Mouse (Mus musculus) embryo, embryonic 10 days (tissue): ENCODE results near the gene Cenpa.

Source experiments
- DNase-seq: peaks from one replicate; pipeline ENCODE4 v3.0.0-alpha.2; 2015; ENCODE audit warnings: low spot score

Cenpa gene

DNA sequence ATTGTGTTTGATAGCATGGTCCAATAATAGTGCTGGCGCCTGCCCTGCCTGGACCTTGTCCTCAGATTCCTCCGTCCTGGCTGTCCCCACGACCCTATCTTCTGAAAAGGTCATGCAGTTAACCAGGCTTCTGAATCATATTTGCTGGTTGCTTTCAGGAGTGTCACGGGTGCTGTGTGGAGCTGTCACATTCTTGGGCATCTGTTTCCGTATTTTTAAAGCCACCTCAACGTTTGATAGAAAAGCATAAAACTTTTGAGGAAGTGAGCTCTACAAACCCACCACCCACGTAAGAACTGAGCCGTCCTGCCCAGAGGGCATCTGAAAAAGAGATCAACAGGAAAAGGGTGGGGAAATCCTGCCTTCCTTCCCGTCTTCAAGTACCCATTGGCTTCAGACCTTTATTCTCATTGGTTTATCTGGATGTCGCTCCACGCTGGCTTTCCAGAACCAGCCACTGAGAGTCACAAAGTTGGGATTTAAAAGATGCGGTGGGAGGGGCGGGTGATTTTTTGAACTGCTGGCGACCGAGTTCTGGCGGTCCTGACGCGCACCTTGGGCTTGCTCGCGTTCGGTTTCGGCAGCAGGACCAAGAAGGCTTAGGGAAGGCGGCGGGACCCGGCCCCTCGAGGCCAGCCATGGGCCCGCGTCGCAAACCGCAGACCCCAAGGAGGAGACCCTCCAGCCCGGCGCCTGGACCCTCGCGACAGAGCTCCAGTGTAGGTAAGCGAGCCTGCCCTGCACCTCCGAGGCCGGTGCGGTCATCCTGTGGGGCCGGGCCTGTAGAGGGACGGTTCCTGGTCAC lies at the start of gene Cenpa:
Cenpa (plus strand) TSS at position 387 of the 805 bp plus-strand sequence.
- peak; percentile 96 for DNase-seq

DNA sequence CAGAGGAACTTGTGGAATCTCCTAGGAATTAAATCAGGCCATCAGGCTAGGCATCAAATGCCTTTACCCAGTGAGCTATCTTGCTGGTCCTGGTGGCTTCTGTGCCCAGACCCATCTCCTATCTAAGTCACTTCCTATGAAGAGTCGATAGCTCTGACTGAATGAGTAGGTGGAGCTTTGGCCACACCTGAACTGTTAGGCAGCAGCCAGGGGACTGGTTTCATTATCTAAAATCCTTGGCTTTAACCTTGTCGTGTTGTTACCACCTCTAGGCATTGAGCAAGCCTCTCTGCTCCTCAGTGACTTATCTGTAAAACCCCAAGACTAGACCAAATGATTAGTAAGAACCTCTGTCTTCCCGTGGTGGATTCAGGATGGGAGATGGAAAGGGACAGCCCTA lies 49.2 kb upstream of the Cenpa start:
- DNase-seq, result no peak

DNA sequence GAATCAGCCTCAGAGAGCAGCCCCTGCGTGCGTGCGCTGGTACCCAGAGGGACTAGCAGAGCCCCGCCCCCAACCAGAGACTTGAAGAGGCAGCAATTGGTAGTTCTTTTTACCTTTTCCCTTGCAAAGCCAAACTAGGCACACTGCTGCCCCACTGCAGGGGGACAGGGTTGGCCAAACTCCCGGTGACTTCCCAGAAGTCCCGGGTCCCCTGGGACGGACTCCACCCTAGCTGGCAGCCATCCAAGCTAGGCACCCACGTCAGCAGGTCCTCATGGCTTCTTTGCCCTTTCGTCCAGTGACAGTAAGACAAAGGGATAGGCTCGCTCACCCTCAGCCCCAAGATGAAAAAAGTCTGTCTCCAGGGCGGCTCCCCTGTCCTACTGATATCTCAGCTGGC lies 48.7 kb upstream of the Cenpa start:
- no peak for DNase-seq

DNA sequence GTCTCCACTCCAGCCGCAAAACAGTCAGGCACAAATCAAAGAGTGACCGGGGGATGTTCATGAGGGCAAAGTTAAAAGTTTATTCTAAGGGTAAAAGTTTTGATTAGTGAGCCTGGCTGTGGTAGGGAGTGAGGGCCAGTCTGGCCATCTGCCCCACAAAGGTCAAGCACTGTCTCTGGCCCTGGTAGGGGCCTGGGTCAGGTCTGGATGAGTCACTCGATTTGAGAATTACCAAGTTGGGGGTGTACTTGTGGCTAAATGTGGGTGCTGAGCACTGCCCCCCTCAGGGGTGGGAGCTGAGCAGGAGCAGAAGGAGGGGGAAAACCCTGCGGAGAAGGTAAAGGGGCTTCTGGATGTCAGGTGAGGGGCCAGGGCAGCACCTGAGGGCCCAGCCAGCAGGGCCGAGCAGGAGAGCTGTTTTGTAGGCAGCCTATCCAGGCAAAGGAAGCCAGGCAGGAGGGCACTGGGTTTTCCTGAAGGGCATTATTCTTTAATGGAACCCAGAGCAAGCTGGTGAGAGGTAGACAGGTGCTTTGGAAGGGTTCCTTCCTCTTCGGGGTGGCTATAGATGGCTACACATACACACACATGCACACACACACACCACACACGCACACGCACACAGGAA lies 48.1 kb upstream of the Cenpa start:
- no peak for DNase-seq

DNA sequence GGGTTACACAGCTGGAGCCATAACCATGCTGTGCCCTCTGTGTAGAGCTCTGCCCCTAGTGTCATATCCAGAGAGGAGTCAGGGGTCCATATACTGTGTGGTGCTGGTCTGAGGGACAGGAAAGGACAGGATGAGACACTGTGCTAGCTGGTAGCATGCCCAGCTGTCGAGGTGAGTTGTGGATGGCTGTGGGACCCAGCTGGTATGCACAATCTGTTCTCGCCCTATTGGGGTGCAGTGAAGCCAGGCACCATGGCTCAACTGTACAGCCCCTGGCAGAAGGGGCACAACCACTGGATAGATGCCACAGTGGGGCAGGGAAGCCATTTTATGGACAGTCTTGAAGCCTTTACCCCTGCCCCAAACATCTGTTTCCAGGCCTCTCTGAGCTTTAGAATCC lies 47.4 kb upstream of the Cenpa start:
- DNase-seq, result no peak

DNA sequence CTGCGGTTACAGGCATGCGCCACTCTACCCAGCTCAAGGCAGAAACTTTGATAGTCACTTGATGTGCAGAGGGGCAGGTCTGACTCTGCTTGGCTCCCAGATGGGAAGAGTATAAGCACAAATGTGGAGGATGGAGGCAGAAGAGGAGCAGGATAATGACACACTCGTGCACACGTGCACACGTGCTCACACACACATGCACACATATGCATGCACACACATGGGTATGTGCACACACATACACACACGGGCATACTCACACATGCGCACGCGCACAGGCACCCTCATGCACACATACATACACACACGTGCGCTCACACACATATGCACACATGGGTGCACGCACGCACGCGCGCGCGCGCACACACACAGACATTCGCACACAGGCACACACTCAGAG lies 46.0 kb upstream of the Cenpa start:
- DNase-seq, result no peak

DNA sequence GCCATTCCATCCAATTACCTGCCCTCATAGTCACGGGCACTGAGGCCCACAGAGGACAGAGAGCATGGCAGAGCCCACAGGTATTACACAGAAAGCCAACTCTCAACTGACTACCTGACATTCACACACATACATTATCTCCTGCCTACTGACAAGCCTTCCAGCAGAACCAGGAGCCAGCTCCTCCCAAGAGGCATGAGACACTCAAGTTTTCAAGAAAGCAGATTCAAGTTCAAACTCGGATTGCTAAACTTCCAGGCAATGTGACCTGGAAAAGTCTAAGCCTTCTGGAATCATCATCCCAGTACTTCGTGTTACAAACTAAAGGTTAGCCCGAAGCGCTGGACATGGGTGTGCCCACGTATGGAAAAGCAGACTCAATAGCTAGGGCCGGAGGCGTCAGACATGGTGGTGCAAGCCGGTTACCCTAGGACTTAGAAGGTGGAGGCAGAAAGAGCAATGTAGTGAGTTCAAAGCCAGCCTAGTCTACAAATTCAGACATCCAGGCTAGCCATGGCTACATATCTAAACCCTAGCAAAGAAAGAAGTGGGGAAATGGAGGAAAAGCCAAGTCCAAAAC lies 45.3 kb upstream of the Cenpa start:
- DNase-seq, result no peak

DNA sequence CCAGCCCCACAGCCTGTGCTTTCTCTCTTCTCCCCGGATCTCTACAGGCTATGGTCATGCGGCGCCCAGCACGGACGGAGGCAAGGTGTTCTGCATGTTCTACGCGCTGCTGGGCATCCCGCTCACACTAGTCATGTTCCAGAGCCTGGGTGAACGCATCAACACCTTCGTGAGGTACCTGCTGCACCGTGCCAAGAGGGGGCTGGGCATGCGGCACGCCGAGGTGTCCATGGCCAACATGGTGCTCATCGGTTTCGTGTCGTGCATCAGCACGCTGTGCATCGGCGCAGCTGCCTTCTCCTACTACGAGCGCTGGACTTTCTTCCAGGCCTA lies 44.8 kb upstream of the Cenpa start:
- no peak for DNase-seq

DNA sequence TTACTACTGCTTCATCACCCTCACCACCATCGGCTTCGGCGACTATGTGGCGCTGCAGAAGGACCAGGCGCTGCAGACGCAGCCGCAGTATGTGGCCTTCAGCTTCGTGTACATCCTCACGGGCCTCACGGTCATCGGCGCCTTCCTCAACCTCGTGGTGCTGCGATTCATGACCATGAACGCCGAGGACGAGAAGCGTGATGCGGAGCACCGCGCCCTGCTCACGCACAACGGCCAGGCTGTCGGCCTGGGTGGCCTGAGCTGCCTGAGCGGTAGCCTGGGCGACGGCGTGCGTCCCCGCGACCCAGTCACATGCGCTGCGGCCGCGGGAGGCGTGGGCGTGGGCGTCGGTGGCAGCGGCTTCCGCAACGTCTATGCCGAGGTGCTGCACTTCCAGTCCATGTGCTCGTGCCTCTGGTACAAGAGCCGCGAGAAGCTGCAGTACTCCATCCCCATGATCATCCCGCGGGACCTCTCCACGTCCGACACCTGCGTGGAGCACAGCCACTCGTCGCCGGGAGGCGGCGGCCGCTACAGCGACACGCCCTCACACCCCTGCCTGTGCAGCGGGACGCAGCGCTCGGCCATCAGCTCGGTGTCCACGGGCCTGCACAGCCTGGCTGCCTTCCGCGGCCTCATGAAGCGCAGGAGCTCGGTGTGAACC lies 44.3 kb upstream of the Cenpa start:
- peak; percentile 59 for DNase-seq

DNA sequence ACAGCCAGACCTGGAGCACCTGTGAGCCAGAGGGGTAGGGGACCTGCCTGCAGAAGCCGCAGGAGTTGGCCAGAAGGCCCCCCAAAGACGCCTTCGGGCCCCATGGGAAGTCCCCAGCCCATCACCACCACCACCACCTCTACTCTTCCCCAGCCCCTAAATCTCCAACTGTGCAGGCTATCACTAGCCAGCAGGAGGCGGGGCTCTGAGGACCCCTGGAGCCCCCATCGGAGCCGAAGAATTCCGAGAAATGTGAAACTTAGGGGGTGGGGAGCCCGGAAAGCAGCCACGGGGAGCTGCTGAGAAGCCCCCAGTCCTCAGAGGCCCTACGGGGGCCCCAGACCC lies 43.8 kb upstream of the Cenpa start:
- no peak for DNase-seq

DNA sequence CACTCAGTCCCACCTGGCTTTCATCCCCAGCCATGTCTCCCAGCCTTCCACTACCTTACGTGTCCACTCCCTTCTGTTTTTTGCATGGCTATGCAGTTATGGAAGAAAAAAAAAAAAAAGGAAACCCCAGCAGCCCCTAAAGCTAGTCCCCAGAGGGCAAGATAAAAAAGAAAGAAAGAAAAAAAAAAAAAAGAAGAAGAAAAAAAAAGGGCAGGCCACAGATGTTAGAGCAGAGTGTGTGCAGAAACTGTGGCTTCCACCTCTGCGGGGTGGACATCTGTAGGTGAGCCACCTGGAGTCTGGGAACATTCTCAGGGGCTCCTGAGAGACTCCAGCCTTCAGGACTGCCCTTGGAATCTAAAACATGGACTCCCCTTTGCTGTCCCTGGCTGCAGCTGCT lies 43.2 kb upstream of the Cenpa start:
- DNase-seq, result no peak

DNA sequence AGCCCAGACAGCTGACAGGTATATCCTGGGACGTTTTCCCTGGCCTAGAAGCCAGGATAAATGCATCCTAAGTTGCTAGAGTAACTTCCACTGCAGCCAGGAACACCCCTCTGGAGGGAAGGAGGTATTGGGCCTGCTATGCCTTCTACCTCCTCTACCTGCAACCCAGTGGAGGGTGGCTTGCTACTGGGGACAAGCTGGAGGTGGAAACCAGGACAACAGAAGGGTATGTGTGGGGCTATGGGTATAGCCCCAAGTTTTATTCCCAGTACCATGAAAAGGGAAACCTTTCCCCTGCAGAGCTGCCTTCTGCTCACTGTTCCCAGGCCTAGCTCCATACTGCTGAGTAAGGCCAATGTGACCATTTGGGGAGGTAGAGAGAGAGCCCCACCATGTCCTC lies 42.3 kb upstream of the Cenpa start:
- no peak for DNase-seq

DNA sequence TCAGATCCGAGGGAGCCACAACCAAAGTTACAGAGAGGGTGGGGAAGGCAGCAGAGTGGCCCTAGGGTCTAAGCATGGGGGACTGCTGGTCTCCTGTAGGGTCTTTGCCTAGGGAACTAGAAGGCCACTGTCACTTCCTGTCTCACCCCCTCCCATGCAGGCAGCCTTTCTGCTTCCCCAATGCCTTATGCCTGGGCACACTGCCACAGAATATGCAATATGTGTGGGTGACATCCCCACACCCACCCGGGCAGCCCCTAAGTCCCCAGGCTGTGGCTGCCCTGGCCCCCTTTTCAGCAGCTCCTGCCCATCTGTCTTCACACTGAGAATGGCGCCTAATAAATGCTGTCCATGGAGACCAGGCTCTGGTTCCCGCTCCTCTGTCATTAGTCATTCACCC lies 41.7 kb upstream of the Cenpa start:
- no peak for DNase-seq

DNA sequence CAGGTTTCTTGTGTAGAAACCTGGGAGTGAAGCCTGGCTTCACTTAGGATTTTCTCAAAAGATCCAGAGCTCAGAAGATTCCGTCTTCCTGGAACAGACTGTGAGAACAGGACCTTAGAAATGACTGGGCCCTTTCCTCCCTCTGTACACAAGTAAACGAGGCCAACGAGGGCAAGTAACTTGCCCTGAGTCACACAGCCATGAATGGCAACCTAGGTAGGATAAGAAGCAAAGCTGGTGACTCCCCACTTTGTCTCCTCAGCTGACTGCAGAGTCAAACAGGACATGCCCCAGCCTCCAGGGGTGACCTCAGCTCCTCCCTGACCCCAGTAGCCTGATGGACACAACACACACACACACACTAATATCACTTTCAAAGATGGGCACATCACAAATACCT lies 41.2 kb upstream of the Cenpa start:
- DNase-seq, result no peak

DNA sequence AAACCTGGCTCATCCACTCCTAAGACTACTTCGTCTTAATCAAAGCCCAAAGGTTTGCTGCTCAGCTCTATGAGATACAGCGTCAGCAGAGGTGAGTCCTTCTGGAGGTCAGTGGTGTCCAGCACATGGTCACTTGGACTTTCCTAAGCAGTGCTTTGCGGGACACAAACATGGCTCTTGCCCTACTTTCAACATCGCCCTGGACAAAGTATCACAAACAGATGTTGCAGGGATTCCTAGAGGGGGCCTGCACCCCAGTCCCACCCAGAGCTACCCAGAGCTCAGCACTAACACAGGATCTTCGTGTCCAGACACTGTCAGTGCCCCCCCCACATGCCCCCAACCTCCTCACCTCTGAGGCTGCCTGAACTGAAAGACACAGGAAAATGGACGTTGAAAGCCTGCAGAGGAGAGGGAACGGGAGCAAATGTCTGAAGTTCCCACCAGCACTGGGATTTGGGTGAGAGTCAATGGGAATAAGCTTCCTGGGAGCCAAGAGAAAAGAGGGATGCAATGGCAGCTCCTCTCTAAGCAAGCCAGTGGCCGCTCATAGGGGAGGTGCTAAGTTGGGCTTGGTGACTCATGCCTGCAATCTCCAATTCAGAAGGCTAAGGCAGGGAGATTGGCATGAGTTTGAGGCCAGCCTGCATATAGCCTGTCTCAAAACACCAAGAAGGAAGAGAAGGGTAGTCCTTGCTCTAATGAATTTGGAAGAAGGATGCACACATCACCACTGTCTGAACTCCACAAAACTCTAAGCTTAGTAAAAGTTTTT lies 40.1 kb upstream of the Cenpa start:
- no peak for DNase-seq

DNA sequence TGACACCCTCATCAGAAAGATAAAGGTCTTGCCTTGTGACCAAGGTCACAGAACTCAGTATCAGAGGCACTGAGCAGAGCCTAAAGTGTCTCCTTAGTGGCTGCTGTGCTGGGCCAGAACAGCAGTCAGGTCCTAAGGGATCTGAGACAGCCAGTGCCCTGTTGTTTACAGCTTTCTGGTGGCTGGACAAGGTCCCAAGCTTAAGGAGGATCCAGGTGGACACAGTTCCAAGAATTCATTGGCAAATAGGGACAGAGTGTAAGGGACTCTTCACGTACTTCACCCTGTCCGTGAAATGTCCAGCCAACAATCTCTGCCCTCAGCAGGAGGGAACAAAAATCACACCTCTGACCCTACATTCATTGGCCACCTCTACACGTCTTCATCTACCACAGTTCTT lies 38.1 kb upstream of the Cenpa start:
- no peak for DNase-seq

DNA sequence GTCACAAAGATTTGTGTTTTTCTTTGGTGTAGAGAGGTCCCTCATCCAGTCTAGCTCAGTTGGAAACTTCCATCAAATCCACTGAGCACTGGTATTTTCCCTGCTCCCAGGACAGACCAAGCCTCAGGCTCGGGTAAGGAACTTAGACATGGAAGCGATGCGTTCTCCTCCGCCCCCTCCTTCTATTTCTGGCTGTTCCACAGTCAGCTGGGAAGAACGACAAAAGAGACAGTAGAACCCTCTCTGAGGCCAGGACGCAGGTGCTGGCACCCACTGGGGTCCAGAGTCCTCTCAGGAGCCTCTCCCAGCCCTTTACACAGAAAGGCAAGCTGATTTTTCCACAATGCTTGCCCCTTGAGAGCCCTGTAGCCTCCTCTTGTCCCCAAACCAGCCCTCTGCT lies 36.2 kb upstream of the Cenpa start:
- no peak for DNase-seq

DNA sequence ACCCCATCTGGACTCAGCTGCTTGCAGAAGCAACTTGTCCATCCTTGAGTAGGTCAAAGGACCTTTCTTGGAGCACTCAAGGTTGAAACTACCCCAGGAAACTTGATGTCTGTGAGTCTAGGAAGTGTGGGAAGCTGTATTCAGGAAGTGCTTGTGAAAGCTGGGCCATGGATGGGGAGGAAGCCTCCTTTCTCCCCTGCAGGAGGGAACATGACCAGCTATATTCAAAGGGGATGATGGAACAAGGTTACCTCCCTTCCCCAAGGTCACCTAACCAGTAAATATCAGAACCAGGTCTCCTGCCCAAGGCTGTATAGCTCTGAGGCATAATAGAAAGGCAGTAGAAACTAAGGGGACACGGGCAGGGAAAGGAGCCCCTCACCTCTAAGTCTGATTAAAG lies 34.4 kb upstream of the Cenpa start:
- no peak for DNase-seq

DNA sequence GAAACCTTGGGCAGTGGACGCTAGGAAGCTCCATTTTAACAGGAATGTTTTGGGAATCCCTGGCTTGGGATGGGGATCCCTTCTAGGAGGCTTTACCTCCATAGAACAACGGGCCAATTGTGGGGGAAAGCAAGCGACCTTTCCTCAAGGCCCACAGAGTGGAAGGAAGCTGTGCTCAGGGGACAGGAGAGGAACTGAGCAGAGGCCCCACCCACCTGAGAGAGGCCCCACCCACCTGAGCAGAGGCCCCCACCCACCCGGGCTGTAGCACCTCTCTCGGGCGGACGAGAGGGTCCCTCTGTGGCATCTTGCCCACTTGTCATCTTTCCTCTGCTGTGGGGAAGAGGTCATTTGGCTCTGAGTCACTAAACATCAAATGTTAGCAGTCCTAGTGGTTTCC lies 29.6 kb upstream of the Cenpa start:
- no peak for DNase-seq

DNA sequence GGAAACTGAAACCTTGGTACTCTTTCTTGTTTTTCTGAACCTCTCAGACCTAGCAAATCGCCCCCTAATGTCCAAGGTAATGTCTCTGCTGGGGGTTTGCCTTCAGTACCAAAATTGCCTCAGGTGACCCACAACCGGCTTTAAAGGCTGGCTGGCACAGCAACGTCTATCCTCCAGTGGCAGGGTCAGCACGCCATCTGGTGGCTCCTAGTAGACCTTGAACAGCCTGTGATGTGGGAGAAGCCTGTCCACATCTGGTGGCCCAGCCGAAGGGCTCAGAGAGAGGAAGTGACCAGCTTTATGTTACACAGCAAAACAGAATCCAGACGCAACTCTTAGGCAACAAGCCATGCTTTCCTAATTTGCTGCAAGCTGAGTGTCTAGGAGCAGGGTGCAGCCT lies 28.5 kb upstream of the Cenpa start:
- DNase-seq, result peak; percentile 92

DNA sequence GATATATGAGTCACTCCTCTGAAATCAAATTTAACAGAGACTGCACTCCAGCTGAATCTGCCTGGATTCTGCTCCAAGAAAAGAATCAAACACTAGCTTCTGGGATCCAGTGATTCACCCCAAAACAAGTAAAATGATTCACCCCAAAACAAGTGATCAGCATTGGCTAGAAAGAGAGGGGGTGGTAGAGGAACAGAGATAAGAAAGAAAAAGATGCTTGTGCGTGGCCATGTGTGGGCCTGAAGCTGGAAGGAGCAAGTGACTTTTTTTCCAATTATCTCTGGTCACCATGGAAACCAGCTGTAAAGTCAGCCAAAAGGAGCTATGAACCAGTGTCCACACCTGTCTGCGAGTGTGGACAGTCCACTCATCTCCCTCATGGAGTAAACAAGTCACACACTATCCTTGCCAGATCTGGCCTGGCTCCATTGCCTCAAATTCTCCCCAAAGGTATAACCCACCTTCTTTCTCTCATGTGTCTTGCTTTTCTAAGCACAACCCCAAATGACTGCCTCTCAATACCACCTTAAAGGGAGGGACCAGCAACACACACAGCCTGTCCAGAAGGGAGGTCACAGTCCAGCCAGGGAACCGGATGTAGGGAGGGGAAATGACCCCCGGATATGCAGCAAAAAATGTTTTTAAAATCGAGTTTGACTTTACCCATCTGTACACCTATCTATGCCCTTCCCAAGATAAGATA lies 22.9 kb upstream of the Cenpa start:
- no peak for DNase-seq

DNA sequence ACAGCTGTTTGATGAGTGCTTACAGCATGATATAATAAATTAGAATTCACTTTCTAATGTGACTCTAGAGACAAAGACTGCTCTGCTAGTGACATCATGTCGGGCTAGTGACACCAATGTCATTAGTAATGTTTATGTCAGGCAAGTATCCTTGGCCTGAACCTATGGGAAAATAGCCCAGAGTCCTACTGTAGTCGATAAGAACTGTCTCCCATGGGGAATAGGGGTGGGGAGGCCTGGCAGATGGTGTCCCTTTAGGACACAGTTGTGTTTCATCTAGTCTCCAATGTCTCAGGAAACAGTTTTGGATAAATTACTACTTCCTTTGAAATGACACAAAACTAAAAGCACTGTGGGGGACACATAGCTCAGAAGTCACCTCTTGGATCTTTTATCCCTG lies 20.5 kb upstream of the Cenpa start:
- no peak for DNase-seq
